Mouse (Mus musculus) CD4-positive helper T cell, adult 2 months (primary cell): Measurements from ENCODE around the gene Podxl2.
A peak's percentile ranks its signal among the peaks of the same experiment; 100 is the strongest.

Source experiments
- DNase-seq: peaks from one replicate; pipeline ENCODE4 v3.0.0-alpha.2; 2012; ENCODE audit warnings: low read depth, missing footprints, low spot score

The Podxl2 gene

GRCm38 (mm10) chr6:88844901-88845565, 29.8 kb downstream of the Podxl2 start:
- DNase-seq: no peak

GRCm38 (mm10) chr6:88843781-88844725, 30.8 kb downstream of the Podxl2 start:
- no peak for DNase-seq

- no peak for DNase-seq
These were observed 31.6 kb downstream of the Podxl2 start for GRCm38 (mm10) chr6:88843241-88843640.

GRCm38 (mm10) chr6:88842731-88843151, 32.1 kb downstream of the Podxl2 start:
- DNase-seq: no peak

- DNase-seq: peak; percentile 99
These were observed 32.8 kb downstream of the Podxl2 start, which contains the start of gene Abtb1 for GRCm38 (mm10) chr6:88841781-88842689. Abtb1 (minus strand) TSS chr6:88841984.

GRCm38 (mm10) chr6:88841514-88841780, 33.4 kb downstream of the Podxl2 start:
- no peak for DNase-seq

- DNase-seq: peak; percentile 20
These were observed 33.9 kb downstream of the Podxl2 start for GRCm38 (mm10) chr6:88840791-88841513.

- DNase-seq: no peak
These were observed 34.6 kb downstream of the Podxl2 start for GRCm38 (mm10) chr6:88840211-88840610.

GRCm38 (mm10) chr6:88839135-88839970, 35.5 kb downstream of the Podxl2 start:
- no peak for DNase-seq

GRCm38 (mm10) chr6:88838613-88839012, 36.2 kb downstream of the Podxl2 start:
- no peak for DNase-seq

GRCm38 (mm10) chr6:88837999-88838398, 36.8 kb downstream of the Podxl2 start:
- DNase-seq: no peak

GRCm38 (mm10) chr6:88836178-88836819, 38.5 kb downstream of the Podxl2 start:
- no peak for DNase-seq

GRCm38 (mm10) chr6:88835047-88835446, 39.8 kb downstream of the Podxl2 start:
- peak; percentile 24 for DNase-seq

- DNase-seq: no peak
These were observed 41.3 kb downstream of the Podxl2 start for GRCm38 (mm10) chr6:88833340-88834140.

GRCm38 (mm10) chr6:88832663-88833062, 42.2 kb downstream of the Podxl2 start:
- no peak for DNase-seq

GRCm38 (mm10) chr6:88831456-88831855, 43.4 kb downstream of the Podxl2 start:
- DNase-seq: peak; percentile 62

GRCm38 (mm10) chr6:88830112-88830702, 44.6 kb downstream of the Podxl2 start:
- no peak for DNase-seq

GRCm38 (mm10) chr6:88829579-88829978, 45.3 kb downstream of the Podxl2 start:
- no peak for DNase-seq
